Mouse (Mus musculus) granulocyte monocyte progenitor cell, adult 5-6 weeks (primary cell): ENCODE results near the gene Trim46. TPM values are rescaled to one million over a fixed set of nuclear protein-coding genes. Genes with fewer than 3 reads are reported as not detected.
A peak's percentile ranks its signal among the peaks of the same experiment; 100 is the strongest.
"Not testable (repeated sequence)": the region's sequence is repeated elsewhere in the genome, so short reads cannot be mapped to it uniquely, and the experiment has no call there.

Experiments used
- ATAC-seq: replicated peaks from 2 replicates; pipeline ENCODE4 v1.8.0; 2016; ENCODE audit warnings: mild to moderate bottlenecking, moderate TSS enrichment, inconsistent platforms; ENCODE audit not compliant: poor library complexity, severe bottlenecking
- total RNA-seq, 2 experiments: library from RNA; stranded (forward) in 1 of 2; stranded (reverse) in 1 of 2; fragments of 200-712, 200-1000 nt in 1 of 2; fragments of >200 nt in 1 of 2; fragmentation: Nextera tagmentation in 1 of 2; gene quantifications; 2 replicates each; pipeline ENCODE4 v1.2.3; 2014 to 2017

The Trim46 gene
- total RNA-seq, 2 experiments from 2014 or later: 0.52 to 3.7 TPM

- no peak for ATAC-seq
These were observed 8.4 kb downstream of the Trim46 start for GRCm38 (mm10) chr3:89237682-89238081.

- no peak for ATAC-seq
These were observed 9.6 kb downstream of the Trim46 start for GRCm38 (mm10) chr3:89236516-89236915.

- peak; percentile 87 for ATAC-seq
These were observed 12.5 kb downstream of the Trim46 start for GRCm38 (mm10) chr3:89233562-89234110.

- no peak for ATAC-seq
These were observed 13.5 kb downstream of the Trim46 start for GRCm38 (mm10) chr3:89232614-89233013.

- no peak for ATAC-seq
These were observed 14.3 kb downstream of the Trim46 start for GRCm38 (mm10) chr3:89231772-89232275.

GRCm38 (mm10) chr3:89231345-89231744 lies 14.8 kb downstream of the Trim46 start:
- ATAC-seq: no peak

- no peak for ATAC-seq
These were observed 15.5 kb downstream of the Trim46 start for GRCm38 (mm10) chr3:89230561-89230960.

GRCm38 (mm10) chr3:89229276-89229675 lies 16.8 kb downstream of the Trim46 start:
- no peak for ATAC-seq

- no peak for ATAC-seq
These were observed 17.3 kb downstream of the Trim46 start, which contains the start of gene Muc1 for GRCm38 (mm10) chr3:89228836-89229235. Gene Muc1, plus strand, starts transcription at chr3:89229057.

GRCm38 (mm10) chr3:89228180-89228549 lies 17.9 kb downstream of the Trim46 start:
- peak; percentile 76 for ATAC-seq

- ATAC-seq: peak; percentile 61
These were observed 18.6 kb downstream of the Trim46 start for GRCm38 (mm10) chr3:89227307-89228179.

- no peak for ATAC-seq
These were observed 19.2 kb downstream of the Trim46 start, which contains the start of gene Mtx1 for GRCm38 (mm10) chr3:89226900-89227299. Gene Mtx1, minus strand, starts transcription at chr3:89227088.

- no peak for ATAC-seq
These were observed 19.7 kb downstream of the Trim46 start for GRCm38 (mm10) chr3:89226361-89226760.

- no peak for ATAC-seq
These were observed 20.2 kb downstream of the Trim46 start for GRCm38 (mm10) chr3:89225918-89226317.

GRCm38 (mm10) chr3:89225321-89225815 lies 20.7 kb downstream of the Trim46 start:
- ATAC-seq: no peak

GRCm38 (mm10) chr3:89224796-89225195 lies 21.3 kb downstream of the Trim46 start:
- no peak for ATAC-seq

GRCm38 (mm10) chr3:89221167-89221566 lies 24.9 kb downstream of the Trim46 start:
- ATAC-seq: no peak

GRCm38 (mm10) chr3:89219546-89219945 lies 26.6 kb downstream of the Trim46 start:
- ATAC-seq: no peak

- no peak for ATAC-seq
These were observed 27.8 kb downstream of the Trim46 start for GRCm38 (mm10) chr3:89218271-89218670.

GRCm38 (mm10) chr3:89216407-89216806 lies 29.7 kb downstream of the Trim46 start:
- not testable (repeated sequence) for ATAC-seq

- ATAC-seq: peak; percentile 55
These were observed 30.3 kb downstream of the Trim46 start for GRCm38 (mm10) chr3:89215853-89216252.
